Mouse (Mus musculus) cortical plate, adult 2 months (tissue): Measurements from ENCODE around the gene Rbm38. TPM values are rescaled to one million over a fixed set of nuclear protein-coding genes. Genes with fewer than 3 reads are reported as not detected.

ENCODE experiments used
- H3K27ac ChIP-seq: fragments of 200-500 bp; 2 replicates; pipeline ENCODE4 v1.5.1; 2012; ENCODE audit warnings: low read length, control low read depth, inconsistent platforms; ENCODE audit not compliant: insufficient read depth
- H3K4me1 ChIP-seq: fragments of 200-500 bp; 2 replicates; pipeline ENCODE4 v1.6.1; 2011; ENCODE audit warnings: low read length; ENCODE audit not compliant: control insufficient read depth, insufficient read depth
- H3K4me3 ChIP-seq: fragments of 200-500 bp; 2 replicates; pipeline ENCODE4 v1.5.1; 2011; ENCODE audit warnings: mild to moderate bottlenecking, low read length, control low read depth; ENCODE audit not compliant: insufficient read depth
- CTCF ChIP-seq: fragments of 200-500 bp; IDR thresholded peaks from 2 replicates; pipeline ENCODE4 v1.5.1; 2011; ENCODE audit warnings: mild to moderate bottlenecking, control low read depth, low read length; ENCODE audit not compliant: insufficient read depth; ENCODE audit errors: extremely low read depth
- POLR2A ChIP-seq: fragments of 200-500 bp; IDR thresholded peaks from 2 replicates; pipeline ENCODE4 v1.6.1; 2011; ENCODE audit warnings: mild to moderate bottlenecking, low read length, control low read depth; ENCODE audit not compliant: insufficient read depth; ENCODE audit errors: extremely low read depth
- polyA plus RNA-seq: library from polyadenylated mRNA; depleted of rRNA; stranded (reverse); fragments of >200 nt; gene quantifications from 2 replicates; pipeline ENCODE4 v1.2.3, GENCODE M21; 2012

The Rbm38 gene
- polyA plus RNA-seq, 1 experiment = 5.9 TPM

DNA sequence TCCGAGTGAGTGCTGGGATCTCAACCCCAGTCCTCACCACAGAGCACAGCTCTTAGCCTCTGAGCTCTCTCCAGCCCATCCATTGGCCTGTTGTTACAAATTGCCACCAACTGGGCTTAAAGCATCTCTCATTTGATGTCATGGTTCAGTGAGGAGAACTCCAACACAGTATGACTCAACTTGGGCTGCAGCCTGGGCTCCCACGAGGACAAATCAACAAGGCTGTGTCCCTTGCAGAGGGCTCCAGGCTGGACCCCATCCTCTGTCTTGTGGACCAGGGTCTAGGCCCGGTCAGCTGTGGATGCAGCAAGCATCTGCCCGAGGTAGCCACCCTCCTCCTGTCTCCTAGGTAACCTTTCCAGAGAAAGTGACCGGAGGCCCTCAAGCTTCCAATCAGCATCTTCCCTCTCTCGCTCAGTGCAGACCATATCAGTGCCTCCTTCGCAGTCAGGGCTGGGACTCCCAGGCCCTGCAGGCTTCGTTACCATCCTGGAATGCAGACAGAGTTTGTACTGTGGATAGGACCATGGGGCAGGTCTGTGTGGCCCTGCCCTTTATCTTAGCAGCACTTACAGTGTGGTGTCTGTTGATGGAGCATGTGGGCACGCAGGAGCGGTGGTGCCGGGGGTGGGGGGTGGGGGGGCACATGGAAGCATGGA is 22.3 kb downstream of the Rbm38 start:
- Histone ChIP-seq H3K4me1 (no peaks in the 10 kb centered on the region), H3K27ac (no peak overlapping the region), H3K4me3 (no peak overlapping the region)
- TF ChIP-seq CTCF (no peak), POLR2A (no peak)

DNA sequence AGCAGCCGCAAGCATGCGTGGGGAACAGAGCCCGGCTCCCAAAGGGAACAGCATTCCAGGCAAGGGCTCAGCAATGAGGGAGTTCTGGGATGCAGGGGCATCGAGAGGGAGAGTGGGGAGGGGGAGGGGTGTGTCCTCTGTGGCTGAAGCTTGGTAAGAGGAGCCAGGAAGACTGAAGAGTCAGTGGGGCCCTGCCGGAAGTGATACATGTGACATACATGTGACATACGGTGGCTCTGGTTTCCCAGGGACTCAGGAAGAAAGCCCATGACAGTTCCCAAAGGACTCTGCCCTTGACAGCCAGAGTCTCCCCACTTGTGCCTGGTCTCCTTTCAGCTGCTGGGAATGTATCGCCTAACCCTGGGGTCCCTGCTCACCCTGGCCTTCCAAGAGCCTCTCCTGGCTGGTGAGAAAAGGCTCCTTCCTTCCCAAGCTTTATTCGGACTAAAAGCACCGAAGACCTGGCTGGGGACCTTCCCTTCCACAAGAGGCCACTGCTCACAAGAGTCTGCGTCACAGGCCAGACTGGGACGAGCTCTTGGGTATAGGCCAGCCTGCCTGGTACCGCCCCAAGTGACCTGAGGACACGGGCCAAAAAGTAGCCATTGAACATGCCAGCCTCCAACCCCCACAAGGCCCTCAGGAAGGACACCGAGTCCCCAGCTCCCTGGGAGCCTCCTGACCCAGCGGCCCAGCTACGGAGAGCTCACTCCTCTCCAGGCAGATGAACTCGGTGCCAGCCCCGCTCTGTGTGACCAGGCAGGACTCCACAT is 24.1 kb downstream of the Rbm38 start:
- Histone ChIP-seq H3K4me3 (no peak overlapping the region), H3K27ac (no peak overlapping the region), H3K4me1 (no peaks in the 10 kb centered on the region)
- TF ChIP-seq CTCF (no peak), POLR2A (no peak)

- Histone ChIP-seq H3K27ac (no peak overlapping the region), H3K4me3 (no peak overlapping the region), H3K4me1 (no peaks in the 10 kb centered on the region)
- TF ChIP-seq CTCF (no peak), POLR2A (no peak)
These were observed 26.4 kb downstream of the Rbm38 start for GRCm38 (mm10) chr2:173046582-173047297.

GRCm38 (mm10) chr2:173047471-173047870 is 27.2 kb downstream of the Rbm38 start:
- H3K27ac ChIP-seq = no peak overlapping the region
- no peak overlapping the region for H3K4me3 ChIP-seq
- TF ChIP-seq CTCF (no peak), POLR2A (no peak)
- no peaks in the 10 kb centered on the region for H3K4me1 ChIP-seq

- Histone ChIP-seq H3K4me1 (no peaks in the 10 kb centered on the region), H3K4me3 (no peak overlapping the region)
- TF ChIP-seq CTCF (no peak), POLR2A (no peak)
These were observed 27.9 kb downstream of the Rbm38 start for GRCm38 (mm10) chr2:173048041-173048745.

GRCm38 (mm10) chr2:173049231-173049630 is 28.9 kb downstream of the Rbm38 start:
- H3K4me1 ChIP-seq = no peaks in the 10 kb centered on the region
- no peak overlapping the region for H3K27ac ChIP-seq
- no peak for TF ChIP-seq POLR2A
- no peak for TF ChIP-seq CTCF
- no peak overlapping the region for H3K4me3 ChIP-seq

More at GRCm38 (mm10) chr2:173048041-173048745, 27.9 kb downstream of the Rbm38 start:
- no peak overlapping the region for H3K27ac ChIP-seq

DNA sequence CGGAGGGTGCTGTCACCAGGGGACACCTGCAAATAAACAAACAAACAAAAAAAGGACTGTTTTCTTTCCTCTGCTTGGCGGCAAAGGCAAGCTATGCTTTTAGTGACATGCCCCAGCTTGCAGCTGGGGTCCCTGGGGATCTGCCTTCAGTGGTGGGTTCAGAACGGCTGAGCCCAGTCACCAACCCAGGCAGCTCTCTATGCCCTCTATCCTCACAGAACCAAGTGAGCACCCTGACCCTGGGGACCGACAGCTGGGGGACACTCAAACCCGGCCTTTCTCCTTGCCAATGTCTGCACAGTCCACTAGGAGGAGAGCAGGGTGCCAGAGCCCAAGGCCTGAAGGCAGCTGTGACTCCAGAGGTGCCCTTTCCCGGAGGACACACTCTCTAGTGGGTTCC is 29.5 kb downstream of the Rbm38 start:
- TF ChIP-seq POLR2A (no peak), CTCF (no peak)

DNA sequence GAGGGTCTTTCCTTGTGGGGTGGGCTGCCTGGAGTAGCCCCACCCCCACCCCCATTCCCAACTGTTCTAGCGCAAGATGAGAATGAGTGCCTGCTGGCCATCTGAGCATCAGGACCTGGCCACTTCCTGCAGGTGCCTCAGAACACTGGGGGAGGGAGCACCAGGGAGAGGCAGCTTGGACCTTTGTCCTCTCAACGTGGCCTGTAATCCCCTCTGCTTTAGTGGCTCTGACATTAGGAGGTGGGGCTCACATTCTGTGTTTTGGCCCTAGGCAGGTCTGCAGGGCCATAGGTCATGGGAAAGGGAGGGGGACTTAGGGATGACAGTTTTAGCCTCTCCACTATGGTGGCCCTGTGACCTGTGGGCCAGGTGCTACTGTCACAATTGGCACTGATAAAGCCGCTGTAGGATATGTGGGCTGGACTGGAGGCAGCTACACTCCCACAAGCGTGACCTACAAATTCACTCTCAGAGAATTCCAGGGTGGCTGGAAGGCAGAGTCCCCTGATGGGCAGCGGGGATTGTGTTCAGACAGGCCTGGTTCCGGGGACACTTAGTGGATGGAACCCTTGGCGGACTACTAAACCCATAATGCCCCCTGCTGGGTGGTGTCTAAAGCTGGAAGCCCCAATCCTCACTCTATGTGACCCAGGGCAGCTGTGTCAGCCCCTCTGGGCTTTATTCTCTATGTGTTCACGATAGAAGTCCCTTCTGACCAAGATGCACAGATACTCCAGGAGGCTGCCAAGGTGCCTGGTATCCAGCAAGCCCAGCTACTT is 30.5 kb downstream of the Rbm38 start:
- TF ChIP-seq POLR2A (no peak), CTCF (no peak)
- no peak overlapping the region for H3K27ac ChIP-seq
- H3K4me1 ChIP-seq = no peaks in the 10 kb centered on the region
- no peak overlapping the region for H3K4me3 ChIP-seq

More for the DNA sequence above, 29.5 kb downstream of the Rbm38 start:
- Histone ChIP-seq H3K4me3 (no peak overlapping the region), H3K4me1 (no peaks in the 10 kb centered on the region), H3K27ac (no peak overlapping the region)
